Mouse (Mus musculus) ES-Bruce4 (cell line): ENCODE data around the gene Armcx1.

Experiments used
- CTCF ChIP-seq: IDR thresholded peaks from one replicate; pipeline ENCODE4 v1.8.1; 2011; ENCODE audit warnings: low read depth, low read length
- EP300 ChIP-seq: IDR thresholded peaks from 2 replicates; pipeline ENCODE4 v1.6.1; 2011; ENCODE audit warnings: low read depth, low read length; ENCODE audit not compliant: insufficient read depth
- POLR2A ChIP-seq: IDR thresholded peaks from one replicate; pipeline ENCODE4 v1.8.1; 2011; ENCODE audit warnings: low read length; ENCODE audit not compliant: insufficient read depth

- no peak for TF ChIP-seq POLR2A
- no peak for TF ChIP-seq CTCF
- TF ChIP-seq EP300, result no peak
These were observed 761 bp downstream of the Armcx1 start for GRCm38 (mm10) chrX:134718524-134718923.
